8 mouse cellular contexts compared by ENCODE assay signal in genomic region chr6:17065791-17066169, GRCm38 (mm10). TPM values are rescaled to one million over a fixed set of nuclear protein-coding genes. Genes with fewer than 3 reads are reported as not detected.
A peak's percentile ranks its signal among the peaks of the same experiment; 100 is the strongest.
DNase-seq lines count a peak whose midpoint lies in the region; ATAC-seq and TF ChIP-seq lines count a peak whose summit lies in the region.

No protein-coding gene starts in this region.

- no peak for TF ChIP-seq CTCF in left cerebral cortex, adult 2 months (IDR thresholded peaks at IDR 0.05)
- TF ChIP-seq CTCF in midbrain, postnatal 0 days (IDR thresholded peaks at IDR 0.05), result no peak

- no peaks in the 10 kb centered on the region for H3K27me3 ChIP-seq in embryonic facial prominence, embryonic 14.5 days (replicated peaks; ENCODE audit: control insufficient read depth, insufficient read depth, low read length)
- no peaks in the 10 kb centered on the region for H3K27me3 ChIP-seq in limb, embryonic 11.5 days (ENCODE audit: control insufficient read depth, insufficient read depth, low read length)
- H3K27me3 ChIP-seq in midbrain, postnatal 0 days (ENCODE audit: insufficient read depth, low read length), result no peaks in the 10 kb centered on the region

- H3K27ac ChIP-seq in left cerebral cortex, adult 2 months, result no peak overlapping the region
- H3K27ac ChIP-seq in embryonic facial prominence, embryonic 14.5 days (replicated peaks; ENCODE audit: low read depth, low read length), result peak overlapping the region; percentile 52; the same call in 1 of the 2 replicates
- no peak overlapping the region; the same call in 1 of the 2 replicates for H3K27ac ChIP-seq in limb, embryonic 11.5 days (replicated peaks; ENCODE audit: low read depth, low read length)
- H3K27ac ChIP-seq in midbrain, postnatal 0 days (ENCODE audit: low read depth, low read length), result no peak overlapping the region

- intact Hi-C loops in left cerebral cortex, adult 2 months (cut with DNase I), result no loop called here
- intact Hi-C loops in left cerebral cortex, postnatal 4 days (cut with DNase I), result no loop called here
- intact Hi-C loops in left cerebral cortex, postnatal 36 days (cut with DNase I), result no loop called here

- DNase-seq in left cerebral cortex, adult 2 months (ENCODE audit: extremely low spot score in 1 of 2, low spot score in 2 of 2), result no peak
- no peak for DNase-seq in left cerebral cortex, postnatal 4 days
- DNase-seq in embryonic facial prominence, embryonic 14.5 days (ENCODE audit: low spot score), result peak; percentile 40
- DNase-seq in limb, embryonic 11.5 days (ENCODE audit: low spot score), result no peak
- no peak for DNase-seq in midbrain, postnatal 0 days (ENCODE audit: low spot score)
- no peak for DNase-seq in left cerebral cortex, postnatal 36 days (ENCODE audit: low spot score in 2 of 2)
- DNase-seq in thymus, postnatal 4 days, result no peak
- no peak for DNase-seq in ovary, postnatal 10 days (ENCODE audit: low spot score)

- H3K4me2 ChIP-seq in embryonic facial prominence, embryonic 14.5 days (ENCODE audit: low read depth, low read length), result peak overlapping the region; percentile 94
- H3K4me2 ChIP-seq in limb, embryonic 11.5 days (ENCODE audit: low read depth, severe bottlenecking), result peak overlapping the region; percentile 86
- peak overlapping the region; percentile 83 for H3K4me2 ChIP-seq in midbrain, postnatal 0 days (ENCODE audit: low read depth, low read length, poor library complexity, severe bottlenecking)

- H3K9ac ChIP-seq in embryonic facial prominence, embryonic 14.5 days (ENCODE audit: low read depth, low read length), result peak overlapping the region; percentile 83
- H3K9ac ChIP-seq in limb, embryonic 11.5 days (ENCODE audit: low read length), result peak overlapping the region; percentile 93
- peak overlapping the region; percentile 50 for H3K9ac ChIP-seq in midbrain, postnatal 0 days (replicated peaks; ENCODE audit: low read length, poor library complexity, severe bottlenecking)

- peak; percentile 45 for ATAC-seq in embryonic facial prominence, embryonic 14.5 days (ENCODE audit: low read depth)
- ATAC-seq in limb, embryonic 11.5 days (ENCODE audit: insufficient number of reproducible peaks, low FRiP score, low TSS enrichment, low read depth), result no peak
- no peak for ATAC-seq in midbrain, postnatal 0 days (ENCODE audit: low FRiP score)

- H3K9me3 ChIP-seq in embryonic facial prominence, embryonic 14.5 days (ENCODE audit: control insufficient read depth, low read length), result no peaks in the 10 kb centered on the region
- H3K9me3 ChIP-seq in limb, embryonic 11.5 days (ENCODE audit: control insufficient read depth, low read length), result no peaks in the 10 kb centered on the region
- H3K9me3 ChIP-seq in midbrain, postnatal 0 days (ENCODE audit: low read length), result no peaks in the 10 kb centered on the region

- H3K4me1 ChIP-seq in embryonic facial prominence, embryonic 14.5 days (ENCODE audit: control insufficient read depth, insufficient read depth, low read length), result peaks cover 7% of the 10 kb centered on the region; the same call in 1 of the 2 replicates
- H3K4me1 ChIP-seq in limb, embryonic 11.5 days (ENCODE audit: control insufficient read depth, insufficient read depth, low read length), result peaks cover 4% of the 10 kb centered on the region
- no peaks in the 10 kb centered on the region for H3K4me1 ChIP-seq in midbrain, postnatal 0 days (ENCODE audit: insufficient read depth, low read length)

- H3K36me3 ChIP-seq in embryonic facial prominence, embryonic 14.5 days (ENCODE audit: control insufficient read depth, insufficient read depth, low read length), result no peaks in the 10 kb centered on the region
- H3K36me3 ChIP-seq in limb, embryonic 11.5 days (ENCODE audit: control insufficient read depth, insufficient read depth, low read length), result no peaks in the 10 kb centered on the region; the same call in 1 of the 2 replicates
- H3K36me3 ChIP-seq in midbrain, postnatal 0 days (ENCODE audit: insufficient read depth, low read length), result no peaks in the 10 kb centered on the region

- H3K4me3 ChIP-seq in left cerebral cortex, adult 2 months, result peak overlapping the region; percentile 57
- H3K4me3 ChIP-seq in embryonic facial prominence, embryonic 14.5 days (ENCODE audit: low read depth, low read length), result peak overlapping the region; percentile 83
- peak overlapping the region; percentile 86 for H3K4me3 ChIP-seq in limb, embryonic 11.5 days (ENCODE audit: low read depth, low read length)
- H3K4me3 ChIP-seq in midbrain, postnatal 0 days (ENCODE audit: low read depth, low read length), result peak overlapping the region; percentile 76

- WGBS in embryonic facial prominence, embryonic 14.5 days, result 3% methylated on average over 12 of the region's 12 CpGs
- 3% methylated on average over 12 of the region's 12 CpGs for WGBS in limb, embryonic 11.5 days
- 7% methylated on average over 12 of the region's 12 CpGs for WGBS in midbrain, postnatal 0 days

RNA-seq across cellular contexts. Expression of gene Tes, which starts 0.8 kb away (rescaled TPM):
- total RNA-seq in left cerebral cortex, adult 2 months (2021), result 1 to 10 TPM; 4.5 to 5.9 TPM
- total RNA-seq in left cerebral cortex, postnatal 4 days (2021), result 10 to 100 TPM; 32.4 to 33.4 TPM
- 36.0 and 48.0 TPM in 2 replicates for polyA plus RNA-seq in embryonic facial prominence, embryonic 14.5 days (2014; fragmentation: Nextera tagmentation; extraction: Ambion mirVana)
- 126 and 128 TPM in 2 replicates for polyA plus RNA-seq in limb, embryonic 11.5 days (2014; fragmentation: Nextera tagmentation; extraction: Ambion mirVana)
- total RNA-seq in midbrain, postnatal 0 days (2014; rRNA removed), result 22.1 and 24.2 TPM in 2 replicates
- 11.9 and 12.1 TPM in 2 replicates for polyA plus RNA-seq in midbrain, postnatal 0 days (2015; fragmentation: Nextera tagmentation; extraction: Ambion mirVana)
- total RNA-seq in left cerebral cortex, postnatal 36 days (2021), result 1 to 10 TPM; 4.0 to 4.2 TPM
